Mouse (Mus musculus) cerebellum, postnatal 4 days (tissue): ENCODE data around the gene Slc22a13.

Experiments used
- DNase-seq, 2 experiments: peaks; one replicate each; pipeline ENCODE4 v3.0.0; 2022; ENCODE audit warnings: low spot score in 2 of 2, mixed read lengths in 1 of 2

Gene Slc22a13

GRCm38 (mm10) chr9:119199151-119199861 is 9.6 kb downstream of the Slc22a13 start:
- no peak for DNase-seq

- peak in 1 of 2 experiments; percentile 24 for DNase-seq
Observed at GRCm38 (mm10) chr9:119192202-119192990, 16.5 kb downstream of the Slc22a13 start.

GRCm38 (mm10) chr9:119181241-119181728 is 27.6 kb downstream of the Slc22a13 start:
- DNase-seq = no peak

GRCm38 (mm10) chr9:119179292-119179691 is 29.6 kb downstream of the Slc22a13 start:
- no peak for DNase-seq

GRCm38 (mm10) chr9:119167608-119168007 is 41.3 kb downstream of the Slc22a13 start:
- no peak for DNase-seq

- no peak for DNase-seq
Observed at GRCm38 (mm10) chr9:119165548-119165947, 43.4 kb downstream of the Slc22a13 start.

- DNase-seq = no peak
Observed at GRCm38 (mm10) chr9:119164743-119165142, 44.2 kb downstream of the Slc22a13 start.

GRCm38 (mm10) chr9:119160689-119161088 is 48.2 kb downstream of the Slc22a13 start:
- DNase-seq = no peak

GRCm38 (mm10) chr9:119158861-119159260 is 50.0 kb downstream of the Slc22a13 start, which contains the start of gene Gm47289:
Gene Gm47289, plus strand, starts transcription at chr9:119159161.
- DNase-seq = no peak

- DNase-seq = peak; percentile 72 to 82
Observed at GRCm38 (mm10) chr9:119156278-119157201, 52.4 kb downstream of the Slc22a13 start, which contains the start of gene Acaa1b. Gene Acaa1b, minus strand, starts transcription at chr9:119157093.

- DNase-seq = no peak
Observed at GRCm38 (mm10) chr9:119155826-119156225, 53.1 kb downstream of the Slc22a13 start.

- DNase-seq = no peak
Observed at GRCm38 (mm10) chr9:119155416-119155815, 53.5 kb downstream of the Slc22a13 start.

GRCm38 (mm10) chr9:119151751-119152150 is 57.1 kb downstream of the Slc22a13 start:
- DNase-seq = no peak

GRCm38 (mm10) chr9:119149601-119150000 is 59.3 kb downstream of the Slc22a13 start:
- DNase-seq = no peak

GRCm38 (mm10) chr9:119146098-119146770 is 62.7 kb downstream of the Slc22a13 start:
- no peak for DNase-seq

GRCm38 (mm10) chr9:119145638-119146037 is 63.3 kb downstream of the Slc22a13 start:
- no peak for DNase-seq

GRCm38 (mm10) chr9:119145137-119145536 is 63.8 kb downstream of the Slc22a13 start:
- DNase-seq = no peak

GRCm38 (mm10) chr9:119144696-119145095 is 64.2 kb downstream of the Slc22a13 start:
- DNase-seq = peak; percentile 43 to 81

- no peak for DNase-seq
Observed at GRCm38 (mm10) chr9:119143372-119143771, 65.5 kb downstream of the Slc22a13 start.
